In the genomic region with DNA sequence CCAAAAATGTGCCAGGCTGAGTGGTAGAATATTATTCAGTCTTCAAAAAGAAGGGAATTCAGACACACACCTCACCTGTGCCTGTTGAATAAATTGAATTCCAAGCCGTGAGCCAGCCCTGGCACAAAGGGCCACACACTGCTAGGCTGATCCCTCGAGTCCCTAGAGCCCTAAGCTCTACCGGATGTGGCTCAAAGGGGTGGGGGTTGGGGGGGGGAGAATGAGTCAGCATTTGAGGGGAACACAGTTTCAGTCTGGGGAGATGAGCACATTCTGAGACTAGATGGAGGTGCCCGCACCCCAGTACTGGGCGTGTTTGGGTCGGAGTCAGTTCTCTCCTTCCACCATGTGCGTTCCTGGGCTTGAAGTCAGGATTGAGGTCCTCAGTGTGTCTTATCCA, we compare ENCODE assay signal across 18 mouse cellular contexts. TPM values are rescaled to one million over a fixed set of nuclear protein-coding genes. Genes with fewer than 3 reads are reported as not detected.
"Had no signal": no experiment of that assay in that cellular context is flagged by ENCODE, and none has a peak within 500 bp of the region (broad histone marks: within the 10 kb centered on the region; RNA-seq: fewer than 3 reads in every experiment).

No protein-coding gene starts in this region.

- H3K4me3 ChIP-seq: left cerebral cortex, adult 2 months; limb, embryonic 15.5 days; liver, embryonic 12.5 days; midbrain, embryonic 13.5 days had no signal

- H3K9me3 ChIP-seq: limb, embryonic 15.5 days; liver, embryonic 12.5 days; midbrain, embryonic 13.5 days had no signal

- DNase-seq: kidney, postnatal 14 days; lung, embryonic 14.5 days; lung, postnatal 10 days; right cerebral cortex, postnatal 14 days; thymus, postnatal 14 days had no signal

- H3K36me3 ChIP-seq: limb, embryonic 15.5 days; liver, embryonic 12.5 days; midbrain, embryonic 13.5 days had no signal

- H3K27ac ChIP-seq: left cerebral cortex, adult 2 months; limb, embryonic 15.5 days; liver, embryonic 12.5 days; macrophage; midbrain, embryonic 13.5 days; stomach, postnatal 0 days had no signal

- H3K9ac ChIP-seq: limb, embryonic 15.5 days; liver, embryonic 12.5 days; lung, embryonic 14.5 days; midbrain, embryonic 13.5 days had no signal

- H3K4me2 ChIP-seq: limb, embryonic 15.5 days; liver, embryonic 12.5 days; lung, embryonic 14.5 days; midbrain, embryonic 13.5 days had no signal

- ATAC-seq: liver, embryonic 12.5 days; midbrain, embryonic 13.5 days had no signal

RNA-seq across cellular contexts. Expression of gene Fgf4, which starts 10.0 kb away (rescaled TPM):
- total RNA-seq: layer of hippocampus, postnatal 25 days; left cerebral cortex, adult 2 months; left cerebral cortex, postnatal 14 days; midbrain, postnatal 0 days had no signal
- polyA plus RNA-seq: kidney, embryonic 14.5 days; liver, embryonic 12.5 days; liver, embryonic 16.5 days; lung, embryonic 14.5 days; macrophage; midbrain, embryonic 13.5 days; midbrain, postnatal 0 days; neural tube, embryonic 14.5 days; stomach, postnatal 0 days had no signal

RNA-seq across cellular contexts. Expression of gene Fgf3, which starts 19.3 kb away (rescaled TPM):
- total RNA-seq: layer of hippocampus, postnatal 25 days had no signal
- polyA plus RNA-seq: limb, embryonic 11.5 days; lung, embryonic 14.5 days; macrophage had no signal

RNA-seq across cellular contexts. Expression of gene Fgf15, which starts 39.2 kb away (rescaled TPM):
- total RNA-seq: layer of hippocampus, postnatal 25 days; left cerebral cortex, adult 2 months; left cerebral cortex, postnatal 14 days had no signal
- polyA plus RNA-seq: limb, embryonic 15.5 days; liver, embryonic 12.5 days; liver, embryonic 16.5 days; lung, embryonic 14.5 days; macrophage; stomach, postnatal 0 days had no signal
